Mouse (Mus musculus) testis, adult 2 months (tissue): ENCODE measurements at regions not wholly inside any gene's neighbourhood (a gene's known extent, or its start where the extent isn't known, plus 50 kb on each side); places are given as distances from the start of the nearest gene placed in this dataset.
"Not testable (repeated sequence)": the region's sequence is repeated elsewhere in the genome, so short reads cannot be mapped to it uniquely, and the experiment has no call there.

Experiments
- CTCF ChIP-seq: fragments of 200-500 bp; IDR thresholded peaks from 2 replicates; pipeline ENCODE4 v1.5.1; 2012; ENCODE audit warnings: low read depth, mild to moderate bottlenecking, inconsistent platforms, low read length, moderate library complexity; ENCODE audit not compliant: control insufficient read depth, insufficient read depth, insufficient replicate concordance
- POLR2A ChIP-seq: fragments of 200-500 bp; IDR thresholded peaks from 2 replicates; pipeline ENCODE4 v1.6.1; 2012; ENCODE audit warnings: low read depth, mild to moderate bottlenecking, inconsistent platforms, low read length, moderate library complexity; ENCODE audit not compliant: control insufficient read depth

DNA sequence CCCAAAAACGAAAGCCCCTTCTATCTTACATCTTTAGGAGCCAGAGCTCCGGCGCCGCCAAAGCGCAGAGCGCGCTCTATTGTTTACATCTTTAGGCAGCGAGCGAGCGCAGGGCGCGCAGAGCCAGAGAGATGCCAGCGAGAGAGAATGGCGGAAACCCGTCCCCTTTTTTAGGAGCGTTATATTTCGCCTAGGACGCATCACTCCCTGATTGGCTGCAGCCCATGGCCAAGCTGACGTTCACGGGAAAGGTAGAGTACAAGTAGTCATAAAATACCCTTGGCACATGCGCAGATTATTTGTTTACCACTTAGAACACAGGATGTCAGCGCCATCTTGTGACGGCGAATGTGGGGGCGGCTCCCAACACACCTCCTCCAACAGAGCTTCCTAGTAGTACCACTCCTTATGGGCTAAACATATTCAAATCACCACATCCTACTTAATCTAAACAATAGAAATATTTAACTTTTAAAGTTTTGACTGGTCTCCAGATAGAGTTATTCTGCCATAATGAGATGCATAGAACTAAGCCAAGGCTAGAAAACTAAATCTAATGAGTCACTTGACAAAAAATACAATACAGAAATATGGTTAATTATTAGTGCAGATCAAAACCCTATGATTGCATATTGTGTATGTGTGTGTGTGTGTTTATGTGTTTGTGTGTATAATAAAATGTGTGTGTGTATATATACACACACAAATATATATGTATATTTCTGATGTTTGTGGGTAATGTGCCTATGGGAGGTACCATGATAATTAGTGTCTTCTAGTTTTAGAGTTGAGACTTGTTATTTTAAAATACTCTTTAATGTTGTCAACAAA lies 538.1 kb downstream of the Tfec start:
- TF ChIP-seq CTCF, POLR2A: not testable (repeated sequence)
